Mouse (Mus musculus): ENCODE results near the gene Zc3h18. TPM values are rescaled to one million over a fixed set of nuclear protein-coding genes. Genes with fewer than 3 reads are reported as not detected.

Gene Zc3h18
- polyA plus RNA-seq, 1 experiment from 2014 or later, result 24.0 TPM

GRCm38 (mm10) chr8:122435375-122435774 lies 59.0 kb downstream of the Zc3h18 start:
- WGBS, result 89% methylated on average over 6 of the region's 6 CpGs
- H3K4me1 ChIP-seq (replicated peaks; ENCODE audit: control insufficient read depth, insufficient read depth, low read length), result peaks cover 5% of the 10 kb centered on the region; the same call in 1 of the 2 replicates
- no peaks in the 10 kb centered on the region for H3K27me3 ChIP-seq (replicated peaks; ENCODE audit: control insufficient read depth, insufficient read depth, low read length)
- peaks cover 34% of the 10 kb centered on the region for H3K36me3 ChIP-seq (ENCODE audit: control insufficient read depth, insufficient read depth)
- no peak overlapping the region for H3K9ac ChIP-seq (ENCODE audit: low read depth, low read length)
- no peak overlapping the region for H3K27ac ChIP-seq (ENCODE audit: low read depth, low read length)
- no peak for ATAC-seq
- peak; percentile 59 for TF ChIP-seq CTCF (IDR thresholded peaks at IDR 0.05; ENCODE audit: low read depth)
- no peaks in the 10 kb centered on the region for H3K9me3 ChIP-seq (ENCODE audit: control insufficient read depth)
- H3K4me3 ChIP-seq (ENCODE audit: low read depth, low read length), result no peak overlapping the region
- no peak overlapping the region for H3K4me2 ChIP-seq (replicated peaks; ENCODE audit: low read depth)

- ATAC-seq, result no peak
Observed at GRCm38 (mm10) chr8:122436146-122436545, 59.7 kb downstream of the Zc3h18 start.

GRCm38 (mm10) chr8:122436586-122437125 lies 60.2 kb downstream of the Zc3h18 start:
- Histone ChIP-seq H3K4me1 (replicated peaks; ENCODE audit: control insufficient read depth, insufficient read depth, low read length) (peaks cover 3% of the 10 kb centered on the region; the same call in 1 of the 2 replicates), H3K27ac (ENCODE audit: low read depth, low read length) (no peak overlapping the region), H3K27me3 (replicated peaks; ENCODE audit: control insufficient read depth, insufficient read depth, low read length) (no peaks in the 10 kb centered on the region), H3K9me3 (ENCODE audit: control insufficient read depth) (no peaks in the 10 kb centered on the region), H3K4me2 (replicated peaks; ENCODE audit: low read depth) (no peak overlapping the region), H3K9ac (ENCODE audit: low read depth, low read length) (no peak overlapping the region), H3K4me3 (ENCODE audit: low read depth, low read length) (no peak overlapping the region), H3K36me3 (ENCODE audit: control insufficient read depth, insufficient read depth) (peaks cover 34% of the 10 kb centered on the region)
- 83% methylated on average over 20 of the region's 20 CpGs for WGBS
- TF ChIP-seq CTCF (IDR thresholded peaks at IDR 0.05; ENCODE audit: low read depth), result no peak
- no peak for ATAC-seq

More at GRCm38 (mm10) chr8:122436146-122436545, 59.7 kb downstream of the Zc3h18 start:
- Histone ChIP-seq H3K4me1 (replicated peaks; ENCODE audit: control insufficient read depth, insufficient read depth, low read length) (peaks cover 5% of the 10 kb centered on the region; the same call in 1 of the 2 replicates), H3K36me3 (ENCODE audit: control insufficient read depth, insufficient read depth) (peaks cover 34% of the 10 kb centered on the region), H3K27me3 (replicated peaks; ENCODE audit: control insufficient read depth, insufficient read depth, low read length) (no peaks in the 10 kb centered on the region), H3K4me2 (replicated peaks; ENCODE audit: low read depth) (no peak overlapping the region), H3K9me3 (ENCODE audit: control insufficient read depth) (no peaks in the 10 kb centered on the region), H3K27ac (ENCODE audit: low read depth, low read length) (no peak overlapping the region), H3K9ac (ENCODE audit: low read depth, low read length) (no peak overlapping the region), H3K4me3 (ENCODE audit: low read depth, low read length) (no peak overlapping the region)
- WGBS, result 92% methylated on average over 9 of the region's 9 CpGs
- no peak for TF ChIP-seq CTCF (IDR thresholded peaks at IDR 0.05; ENCODE audit: low read depth)

GRCm38 (mm10) chr8:122437708-122438331 lies 61.4 kb downstream of the Zc3h18 start:
- no peak for TF ChIP-seq CTCF (IDR thresholded peaks at IDR 0.05; ENCODE audit: low read depth)
- 84% methylated on average over 13 of the region's 13 CpGs for WGBS
- peaks cover 34% of the 10 kb centered on the region for H3K36me3 ChIP-seq (ENCODE audit: control insufficient read depth, insufficient read depth)
- peak overlapping the region; percentile 23; the same call in 1 of the 2 replicates for H3K9ac ChIP-seq (ENCODE audit: low read depth, low read length)
- no peak overlapping the region for H3K4me2 ChIP-seq (replicated peaks; ENCODE audit: low read depth)
- no peak for ATAC-seq
- no peaks in the 10 kb centered on the region for H3K9me3 ChIP-seq (ENCODE audit: control insufficient read depth)
- no peak overlapping the region for H3K27ac ChIP-seq (ENCODE audit: low read depth, low read length)
- no peaks in the 10 kb centered on the region; the same call in 1 of the 2 replicates for H3K4me1 ChIP-seq (replicated peaks; ENCODE audit: control insufficient read depth, insufficient read depth, low read length)
- no peak overlapping the region for H3K4me3 ChIP-seq (ENCODE audit: low read depth, low read length)
- no peaks in the 10 kb centered on the region for H3K27me3 ChIP-seq (replicated peaks; ENCODE audit: control insufficient read depth, insufficient read depth, low read length)

- ATAC-seq, result no peak
- Histone ChIP-seq H3K4me1 (replicated peaks; ENCODE audit: control insufficient read depth, insufficient read depth, low read length) (no peaks in the 10 kb centered on the region), H3K27ac (ENCODE audit: low read depth, low read length) (no peak overlapping the region), H3K4me2 (replicated peaks; ENCODE audit: low read depth) (no peak overlapping the region), H3K27me3 (replicated peaks; ENCODE audit: control insufficient read depth, insufficient read depth, low read length) (no peaks in the 10 kb centered on the region), H3K4me3 (ENCODE audit: low read depth, low read length) (no peak overlapping the region), H3K36me3 (ENCODE audit: control insufficient read depth, insufficient read depth) (peaks cover 34% of the 10 kb centered on the region), H3K9me3 (ENCODE audit: control insufficient read depth) (no peaks in the 10 kb centered on the region), H3K9ac (ENCODE audit: low read depth, low read length) (no peak overlapping the region)
- no peak for TF ChIP-seq CTCF (IDR thresholded peaks at IDR 0.05; ENCODE audit: low read depth)
- WGBS, result 95% methylated on average over 16 of the region's 16 CpGs
Observed at GRCm38 (mm10) chr8:122439336-122439735, 62.9 kb downstream of the Zc3h18 start.

- no peak overlapping the region for H3K4me3 ChIP-seq (ENCODE audit: low read depth, low read length)
- peaks cover 3% of the 10 kb centered on the region; the same call in 1 of the 2 replicates for H3K4me1 ChIP-seq (replicated peaks; ENCODE audit: control insufficient read depth, insufficient read depth, low read length)
- 84% methylated on average over 1 of the region's 1 CpGs for WGBS
- TF ChIP-seq CTCF (IDR thresholded peaks at IDR 0.05; ENCODE audit: low read depth), result no peak
- no peak overlapping the region for H3K9ac ChIP-seq (ENCODE audit: low read depth, low read length)
- no peak overlapping the region for H3K4me2 ChIP-seq (replicated peaks; ENCODE audit: low read depth)
- ATAC-seq, result no peak
- no peaks in the 10 kb centered on the region for H3K27me3 ChIP-seq (replicated peaks; ENCODE audit: control insufficient read depth, insufficient read depth, low read length)
- H3K9me3 ChIP-seq (ENCODE audit: control insufficient read depth), result no peaks in the 10 kb centered on the region
- no peak overlapping the region for H3K27ac ChIP-seq (ENCODE audit: low read depth, low read length)
- H3K36me3 ChIP-seq (ENCODE audit: control insufficient read depth, insufficient read depth), result peaks cover 28% of the 10 kb centered on the region
Observed at GRCm38 (mm10) chr8:122441326-122441725, 64.9 kb downstream of the Zc3h18 start.
